Comparison of ENCODE assay signal across 24 mouse cellular contexts in genomic region chr1:160268322-160268721, GRCm38 (mm10). TPM values are rescaled to one million over a fixed set of nuclear protein-coding genes. Genes with fewer than 3 reads are reported as not detected.
DNase-seq lines count a peak whose midpoint lies in the region; ATAC-seq and TF ChIP-seq lines count a peak whose summit lies in the region.
"Had no signal": no experiment of that assay in that cellular context is flagged by ENCODE, and none has a peak within 500 bp of the region (broad histone marks: within the 10 kb centered on the region; RNA-seq: fewer than 3 reads in every experiment).

No protein-coding gene starts in this region.

- no peaks in the 10 kb centered on the region for H3K9me3 ChIP-seq in lung, postnatal 0 days (ENCODE audit: low read length)
- H3K9me3 ChIP-seq in G1E (replicated peaks), result no peaks in the 10 kb centered on the region
- H3K9me3 ChIP-seq: embryonic facial prominence, embryonic 15.5 days; heart, embryonic 13.5 days; hindbrain, embryonic 15.5 days; intestine, embryonic 15.5 days; limb, embryonic 13.5 days; liver, embryonic 13.5 days; neural tube, embryonic 13.5 days had no signal

- H3K4me2 ChIP-seq in lung, postnatal 0 days (replicated peaks; ENCODE audit: low read depth, low read length), result no peak overlapping the region
- H3K4me2 ChIP-seq: embryonic facial prominence, embryonic 15.5 days; heart, embryonic 13.5 days; hindbrain, embryonic 15.5 days; intestine, embryonic 15.5 days; limb, embryonic 13.5 days; liver, embryonic 13.5 days; lung, embryonic 14.5 days; neural tube, embryonic 13.5 days had no signal

- 48% methylated on average over 3 of the region's 3 CpGs for WGBS in lung, postnatal 0 days
- WGBS in heart, adult 2 months, result 91% methylated on average over 3 of the region's 3 CpGs

- H3K4me1 ChIP-seq in lung, postnatal 0 days (ENCODE audit: insufficient read depth, low read depth, low read length), result peaks cover 4% of the 10 kb centered on the region; the same call in 1 of the 2 replicates
- peaks cover 36% of the 10 kb centered on the region for H3K4me1 ChIP-seq in G1E (ENCODE audit: insufficient read depth, low read depth, low read length)
- 0 out of 2 replicates have a peak, but pooled peaks cover 1% of the 10 kb centered on the region for H3K4me1 ChIP-seq in heart, adult 2 months (ENCODE audit: control insufficient read depth, insufficient read depth, low read length)
- H3K4me1 ChIP-seq: hindbrain, embryonic 15.5 days; neural tube, embryonic 13.5 days had no signal

- TF ChIP-seq CTCF in lung, postnatal 0 days (IDR thresholded peaks at IDR 0.05), result no peak
- no peak for TF ChIP-seq CTCF in G1E (IDR thresholded peaks at IDR 0.05; ENCODE audit: low read depth, low read length)
- no peak for TF ChIP-seq CTCF in heart, adult 2 months (IDR thresholded peaks at IDR 0.05)

- TF ChIP-seq EP300 in lung, postnatal 0 days (IDR thresholded peaks at IDR 0.05), result no peak
- no peak for TF ChIP-seq EP300 in heart, adult 2 months (IDR thresholded peaks at IDR 0.05; ENCODE audit: insufficient read depth, low read depth, low read length)

- H3K27me3 ChIP-seq in lung, postnatal 0 days (replicated peaks; ENCODE audit: insufficient read depth, low read length), result no peaks in the 10 kb centered on the region
- H3K27me3 ChIP-seq in G1E (ENCODE audit: insufficient read depth, low read length), result no peaks in the 10 kb centered on the region
- no peaks in the 10 kb centered on the region for H3K27me3 ChIP-seq in heart, adult 2 months (ENCODE audit: control insufficient read depth, insufficient read depth, low read length)
- H3K27me3 ChIP-seq: embryonic facial prominence, embryonic 15.5 days; heart, embryonic 13.5 days; hindbrain, embryonic 15.5 days; intestine, embryonic 15.5 days; limb, embryonic 13.5 days; liver, embryonic 13.5 days; neural tube, embryonic 13.5 days had no signal

- intact Hi-C loops in heart, adult 2 months (cut with DNase I), result no loop called here

- DNase-seq in lung, postnatal 0 days (ENCODE audit: low spot score), result peak; percentile 41
- no peak for DNase-seq in lung, postnatal 14 days
- DNase-seq in G1E (ENCODE audit: low spot score), result peak; percentile 28
- peak; percentile 28 for DNase-seq in naive thymus-derived CD4-positive, alpha-beta T cell, adult 2 months (ENCODE audit: low read depth)
- no peak for DNase-seq in heart, adult 2 months
- DNase-seq in kidney, adult 18-20 months, result no peak
- DNase-seq in left cerebral cortex, adult 8-10 months (ENCODE audit: low spot score in 2 of 2), result no peak
- DNase-seq: adrenal gland, postnatal 14 days; cerebellum, adult 11-12 months; cerebellum, postnatal 25 days; gastrocnemius, adult 2 months; heart, postnatal 36 days; kidney, postnatal 10 days; liver, embryonic 13.5 days; lung, embryonic 14.5 days; right cerebral cortex, postnatal 25 days; thymus, postnatal 4 days had no signal

- no peak overlapping the region for H3K27ac ChIP-seq in lung, postnatal 0 days (ENCODE audit: low read length)
- H3K27ac ChIP-seq in heart, adult 2 months, result no peak overlapping the region
- H3K27ac ChIP-seq: embryonic facial prominence, embryonic 15.5 days; gastrocnemius, adult 2 months; heart, embryonic 13.5 days; hindbrain, embryonic 15.5 days; intestine, embryonic 15.5 days; limb, embryonic 13.5 days; liver, embryonic 13.5 days; neural tube, embryonic 13.5 days had no signal

- ATAC-seq in lung, postnatal 0 days, result no peak
- ATAC-seq in G1E (ENCODE audit: extremely low read depth, insufficient number of reproducible peaks, low FRiP score, poor library complexity, severe bottlenecking), result peak; percentile 94
- ATAC-seq in hematopoietic stem cell, adult 5-6 weeks (replicated peaks in 1 of 2; ENCODE audit: insufficient read depth in 1 of 2, low FRiP score in 2 of 2, low TSS enrichment in 1 of 2, low read depth in 1 of 2, poor library complexity in 2 of 2, severe bottlenecking in 2 of 2), result peak; percentile 99
- ATAC-seq: intestine, embryonic 15.5 days had no signal

- H3K9ac ChIP-seq in lung, postnatal 0 days (replicated peaks; ENCODE audit: low read depth), result no peak overlapping the region
- H3K9ac ChIP-seq in heart, adult 2 months (ENCODE audit: low read depth, low read length), result no peak overlapping the region
- H3K9ac ChIP-seq: embryonic facial prominence, embryonic 15.5 days; heart, embryonic 13.5 days; hindbrain, embryonic 15.5 days; intestine, embryonic 15.5 days; limb, embryonic 13.5 days; liver, embryonic 13.5 days; lung, embryonic 14.5 days; neural tube, embryonic 13.5 days had no signal

- no peaks in the 10 kb centered on the region for H3K36me3 ChIP-seq in lung, postnatal 0 days (ENCODE audit: insufficient read depth, low read length)
- H3K36me3 ChIP-seq in G1E (replicated peaks), result peaks cover 16% of the 10 kb centered on the region
- no peaks in the 10 kb centered on the region for H3K36me3 ChIP-seq in heart, adult 2 months (ENCODE audit: control insufficient read depth, insufficient read depth, low read length)
- H3K36me3 ChIP-seq: embryonic facial prominence, embryonic 15.5 days; heart, embryonic 13.5 days; hindbrain, embryonic 15.5 days; intestine, embryonic 15.5 days; limb, embryonic 13.5 days; liver, embryonic 13.5 days; neural tube, embryonic 13.5 days had no signal

- H3K4me3 ChIP-seq in lung, postnatal 0 days (ENCODE audit: low read depth, low read length), result no peak overlapping the region
- no peak overlapping the region for H3K4me3 ChIP-seq in G1E (ENCODE audit: low read depth, low read length)
- H3K4me3 ChIP-seq in heart, adult 2 months, result no peak overlapping the region
- H3K4me3 ChIP-seq: embryonic facial prominence, embryonic 15.5 days; gastrocnemius, adult 2 months; heart, embryonic 13.5 days; hindbrain, embryonic 15.5 days; intestine, embryonic 15.5 days; limb, embryonic 13.5 days; liver, embryonic 13.5 days; neural tube, embryonic 13.5 days had no signal

- H3K79me2 ChIP-seq in heart, adult 2 months (replicated peaks; ENCODE audit: control insufficient read depth, insufficient read depth, low read length), result no peaks in the 10 kb centered on the region

- TF ChIP-seq POLR2A in heart, adult 2 months (IDR thresholded peaks at IDR 0.05; ENCODE audit: insufficient read depth, low read depth, low read length), result no peak

RNA-seq across cellular contexts. Expression of gene Cacybp, which starts 55.6 kb away (rescaled TPM):
- polyA plus RNA-seq in lung, postnatal 0 days (2015; fragmentation: Nextera tagmentation; extraction: Ambion mirVana), result 82.5 and 102 TPM in 2 replicates
- total RNA-seq in G1E (2014; fragmentation: Nextera tagmentation) (225 and 301 TPM in 2 replicates), G1E (2017) (151 and 185 TPM in 2 replicates)
- polyA plus RNA-seq in G1E (2012), result 81.0 and 83.8 TPM in 2 replicates
- total RNA-seq in hematopoietic stem cell, adult 5-6 weeks (2017), result 170 and 204 TPM in 2 replicates
- total RNA-seq in heart, adult 2 months (2021), result 10 to 100 TPM; 70.5 to 74.2 TPM
- 6.5 and 13.7 TPM in 2 replicates for polyA plus RNA-seq in heart, adult 2 months (2012; rRNA removed)
- total RNA-seq in left cerebral cortex, adult 8-10 months (2022), result 10 to 100 TPM; 80.7 to 91.3 (median 83.0) TPM

Comparison
In these comparisons a context has a peak if more than half of its experiments do, and no peak if none do; other contexts are left out.
1. DNase-seq: peak in lung, postnatal 0 days (single experiment), G1E (single experiment) and naive thymus-derived CD4-positive, alpha-beta T cell, adult 2 months (single experiment); none in lung, postnatal 14 days (single experiment), heart, adult 2 months (0 of 2), kidney, adult 18-20 months (single experiment) and left cerebral cortex, adult 8-10 months (0 of 2).